Mouse (Mus musculus): ENCODE data around the gene Fam24b. TPM values are rescaled to one million over a fixed set of nuclear protein-coding genes. Genes with fewer than 3 reads are reported as not detected.
A peak's percentile ranks its signal among the peaks of the same experiment; 100 is the strongest.

Gene Fam24b
- polyA plus RNA-seq, 1 experiment from 2014 or later: not detected

- H3K4me2 ChIP-seq: no peak overlapping the region
- H3K27ac ChIP-seq: no peak overlapping the region
- WGBS: 73% methylated on average over 2 of the region's 2 CpGs
- H3K4me1 ChIP-seq: no peaks in the 10 kb centered on the region
- no peak overlapping the region for H3K9ac ChIP-seq
- no peak overlapping the region for H3K4me3 ChIP-seq (replicated peaks)
- H3K36me3 ChIP-seq: no peaks in the 10 kb centered on the region
- ATAC-seq (replicated peaks; ENCODE audit: low FRiP score): no peak
- no peaks in the 10 kb centered on the region for H3K9me3 ChIP-seq (replicated peaks)
- no peaks in the 10 kb centered on the region for H3K27me3 ChIP-seq
Measured at GRCm38 (mm10) chr7:131331688-131332087, 2.4 kb upstream of the Fam24b start.

- Histone ChIP-seq H3K36me3 (no peaks in the 10 kb centered on the region), H3K4me3 (replicated peaks) (no peak overlapping the region), H3K27me3 (no peaks in the 10 kb centered on the region), H3K4me2 (no peak overlapping the region), H3K9me3 (replicated peaks) (no peaks in the 10 kb centered on the region), H3K4me1 (no peaks in the 10 kb centered on the region), H3K27ac (no peak overlapping the region), H3K9ac (no peak overlapping the region)
- no peak for ATAC-seq (replicated peaks; ENCODE audit: low FRiP score)
- WGBS: 78% methylated on average over 5 of the region's 5 CpGs
Measured at GRCm38 (mm10) chr7:131327054-131327453, 2.3 kb downstream of the Fam24b start.

- no peaks in the 10 kb centered on the region for H3K9me3 ChIP-seq (replicated peaks)
- WGBS: 73% methylated on average over 2 of the region's 2 CpGs
- no peak within 1 kb of the TSS for H3K9ac ChIP-seq
- no peak for ATAC-seq (replicated peaks; ENCODE audit: low FRiP score)
- H3K36me3 ChIP-seq: no peaks in the 10 kb centered on the region
- no peak within 1 kb of the TSS for H3K4me2 ChIP-seq
- no peaks in the 10 kb centered on the region for H3K4me1 ChIP-seq
- H3K4me3 ChIP-seq (replicated peaks): no peak within 1 kb of the TSS
- H3K27ac ChIP-seq: no peak within 1 kb of the TSS
- no peaks in the 10 kb centered on the region for H3K27me3 ChIP-seq
Measured at GRCm38 (mm10) chr7:131322192-131322591, 7.1 kb downstream of the Fam24b start, which contains the start of gene Cuzd1. Gene Cuzd1, minus strand, starts transcription at chr7:131322292.

- ATAC-seq (replicated peaks; ENCODE audit: low FRiP score): 0 out of 2 replicates have a peak, but pooled peaks have one; percentile 15
- H3K9me3 ChIP-seq (replicated peaks): no peaks in the 10 kb centered on the region
Measured at GRCm38 (mm10) chr7:131318340-131318739, 11.0 kb downstream of the Fam24b start.

GRCm38 (mm10) chr7:131317587-131317986 lies 11.7 kb downstream of the Fam24b start:
- no peak for ATAC-seq (replicated peaks; ENCODE audit: low FRiP score)
- Histone ChIP-seq H3K27ac (no peak overlapping the region), H3K9ac (no peak overlapping the region), H3K9me3 (replicated peaks) (no peaks in the 10 kb centered on the region), H3K36me3 (no peaks in the 10 kb centered on the region), H3K4me3 (replicated peaks) (no peak overlapping the region), H3K4me1 (no peaks in the 10 kb centered on the region), H3K27me3 (no peaks in the 10 kb centered on the region), H3K4me2 (no peak overlapping the region)
- WGBS: 67% methylated on average over 12 of the region's 12 CpGs

More at GRCm38 (mm10) chr7:131318340-131318739, 11.0 kb downstream of the Fam24b start:
- 50% methylated on average over 5 of the region's 7 CpGs for WGBS
- H3K27me3 ChIP-seq: no peaks in the 10 kb centered on the region
- H3K27ac ChIP-seq: no peak overlapping the region
- no peaks in the 10 kb centered on the region for H3K4me1 ChIP-seq
- no peak overlapping the region for H3K9ac ChIP-seq
- no peak overlapping the region for H3K4me3 ChIP-seq (replicated peaks)
- no peak overlapping the region for H3K4me2 ChIP-seq
- H3K36me3 ChIP-seq: no peaks in the 10 kb centered on the region

GRCm38 (mm10) chr7:131314493-131314892 lies 14.8 kb downstream of the Fam24b start:
- Histone ChIP-seq H3K4me2 (no peak overlapping the region), H3K36me3 (no peaks in the 10 kb centered on the region), H3K4me3 (replicated peaks) (no peak overlapping the region), H3K9me3 (replicated peaks) (no peaks in the 10 kb centered on the region), H3K27me3 (no peaks in the 10 kb centered on the region), H3K4me1 (no peaks in the 10 kb centered on the region), H3K9ac (no peak overlapping the region), H3K27ac (no peak overlapping the region)
- 69% methylated on average over 7 of the region's 7 CpGs for WGBS
- no peak for ATAC-seq (replicated peaks; ENCODE audit: low FRiP score)

GRCm38 (mm10) chr7:131306733-131307132 lies 22.6 kb downstream of the Fam24b start:
- 79% methylated on average over 5 of the region's 5 CpGs for WGBS
- Histone ChIP-seq H3K9ac (no peak overlapping the region), H3K4me2 (no peak overlapping the region), H3K4me3 (replicated peaks) (no peak overlapping the region), H3K9me3 (replicated peaks) (no peaks in the 10 kb centered on the region), H3K36me3 (no peaks in the 10 kb centered on the region), H3K27me3 (no peaks in the 10 kb centered on the region), H3K4me1 (no peaks in the 10 kb centered on the region), H3K27ac (no peak overlapping the region)
- ATAC-seq (replicated peaks; ENCODE audit: low FRiP score): no peak

GRCm38 (mm10) chr7:131303340-131303739 lies 26.0 kb downstream of the Fam24b start:
- H3K4me1 ChIP-seq: no peaks in the 10 kb centered on the region
- no peak overlapping the region for H3K27ac ChIP-seq
- H3K9me3 ChIP-seq (replicated peaks): no peaks in the 10 kb centered on the region
- no peaks in the 10 kb centered on the region for H3K36me3 ChIP-seq
- H3K4me3 ChIP-seq (replicated peaks): no peak overlapping the region
- H3K9ac ChIP-seq: no peak overlapping the region
- no peak for ATAC-seq (replicated peaks; ENCODE audit: low FRiP score)
- 62% methylated on average over 8 of the region's 8 CpGs for WGBS
- H3K4me2 ChIP-seq: no peak overlapping the region
- no peaks in the 10 kb centered on the region for H3K27me3 ChIP-seq

- Histone ChIP-seq H3K36me3 (no peaks in the 10 kb centered on the region), H3K4me3 (replicated peaks) (no peak overlapping the region), H3K9me3 (replicated peaks) (no peaks in the 10 kb centered on the region), H3K9ac (no peak overlapping the region), H3K4me1 (no peaks in the 10 kb centered on the region), H3K27me3 (no peaks in the 10 kb centered on the region), H3K4me2 (no peak overlapping the region), H3K27ac (no peak overlapping the region)
- whole genome bisulfite sequencing: 79% methylated on average over 8 of the region's 8 CpGs
- ATAC-seq (replicated peaks; ENCODE audit: low FRiP score): no peak
Measured at GRCm38 (mm10) chr7:131297151-131297550, 32.2 kb downstream of the Fam24b start.

Other genes starting within 250 kb of the Fam24b start
- not detected in 2 replicates for gene 4933402N03Rik, start 183.2 kb downstream of the Fam24b start, polyA plus RNA-seq (2015; fragmentation: Nextera tagmentation; extraction: Ambion mirVana)
- not detected in 2 replicates for gene 5430419D17Rik, start 155.1 kb downstream of the Fam24b start, polyA plus RNA-seq (2015; fragmentation: Nextera tagmentation; extraction: Ambion mirVana)
- not detected in 2 replicates for gene Cuzd1, start 7.2 kb downstream of the Fam24b start, polyA plus RNA-seq (2015; fragmentation: Nextera tagmentation; extraction: Ambion mirVana)
- 0.24 TPM in 1 of 2 replicates, not detected in the other for gene Fam24a, start 4.3 kb upstream of the Fam24b start, polyA plus RNA-seq (2015; fragmentation: Nextera tagmentation; extraction: Ambion mirVana)
- gene 2310057M21Rik, start 33.2 kb upstream of the Fam24b start, polyA plus RNA-seq (2015; fragmentation: Nextera tagmentation; extraction: Ambion mirVana): 22.1 and 22.7 TPM in 2 replicates
- gene Pstk, start 41.6 kb upstream of the Fam24b start, polyA plus RNA-seq (2015; fragmentation: Nextera tagmentation; extraction: Ambion mirVana): 62.6 and 63.0 TPM in 2 replicates
- gene Ikzf5, start 81.0 kb upstream of the Fam24b start, polyA plus RNA-seq (2015; fragmentation: Nextera tagmentation; extraction: Ambion mirVana): 14.9 and 16.4 TPM in 2 replicates
- 99.4 and 101 TPM in 2 replicates for gene Acadsb, start 81.1 kb upstream of the Fam24b start, polyA plus RNA-seq (2015; fragmentation: Nextera tagmentation; extraction: Ambion mirVana)
- gene Hmx3, start 213.4 kb upstream of the Fam24b start, polyA plus RNA-seq (2015; fragmentation: Nextera tagmentation; extraction: Ambion mirVana): not detected in 2 replicates
- gene Hmx2, start 219.3 kb upstream of the Fam24b start, polyA plus RNA-seq (2015; fragmentation: Nextera tagmentation; extraction: Ambion mirVana): 0.22 TPM in 1 of 2 replicates, not detected in the other
- 222 and 231 TPM in 2 replicates for gene Bub3, start 230.7 kb upstream of the Fam24b start, polyA plus RNA-seq (2015; fragmentation: Nextera tagmentation; extraction: Ambion mirVana)